Comparison of ENCODE assay signal across 27 mouse cellular contexts in genomic region chr2:9163819-9164560, GRCm38 (mm10).
"Had no signal": no experiment of that assay in that cellular context is flagged by ENCODE, and none has a peak within 500 bp of the region (broad histone marks: within the 10 kb centered on the region; RNA-seq: fewer than 3 reads in every experiment).

No protein-coding gene starts in this region.

- H3K4me2 ChIP-seq: heart, embryonic 11.5 days; heart, embryonic 13.5 days; heart, embryonic 15.5 days; hindbrain, embryonic 12.5 days; hindbrain, embryonic 14.5 days; kidney, embryonic 15.5 days; limb, embryonic 12.5 days; liver, embryonic 11.5 days; liver, embryonic 13.5 days; liver, embryonic 15.5 days had no signal

- H3K9ac ChIP-seq: heart, embryonic 13.5 days; heart, embryonic 15.5 days; hindbrain, embryonic 12.5 days; hindbrain, embryonic 14.5 days; kidney, embryonic 15.5 days; limb, embryonic 12.5 days; liver, embryonic 13.5 days; liver, embryonic 15.5 days; liver, postnatal 0 days had no signal

- H3K9me3 ChIP-seq: heart, embryonic 13.5 days; heart, embryonic 15.5 days; hindbrain, embryonic 10.5 days; hindbrain, embryonic 12.5 days; kidney, embryonic 15.5 days; limb, embryonic 10.5 days; limb, embryonic 12.5 days; liver, embryonic 13.5 days; liver, embryonic 15.5 days had no signal

- DNase-seq: gastrocnemius, postnatal 25 days; heart, adult 2 months; heart, postnatal 4 days; kidney, adult 11 months; kidney, adult 2 months; kidney, adult 9 months; kidney, postnatal 14 days; kidney, postnatal 36 days; liver; liver, embryonic 13.5 days; liver, postnatal 0 days had no signal

- H3K4me1 ChIP-seq: heart, embryonic 13.5 days; heart, embryonic 15.5 days; hindbrain, embryonic 10.5 days; hindbrain, embryonic 12.5 days; kidney, embryonic 15.5 days; limb, embryonic 10.5 days; limb, embryonic 12.5 days; liver, embryonic 13.5 days; liver, embryonic 15.5 days had no signal

- H3K27me3 ChIP-seq: heart, embryonic 13.5 days; heart, embryonic 15.5 days; hindbrain, embryonic 12.5 days; kidney, embryonic 15.5 days; limb, embryonic 12.5 days; liver, embryonic 13.5 days; liver, embryonic 15.5 days had no signal

- H3K4me3 ChIP-seq: heart, adult 2 months; heart, embryonic 13.5 days; heart, embryonic 15.5 days; hindbrain, embryonic 10.5 days; hindbrain, embryonic 12.5 days; kidney, embryonic 15.5 days; layer of hippocampus, adult 2 months; left cerebral cortex, adult 2 months; limb, embryonic 10.5 days; limb, embryonic 12.5 days; liver, embryonic 13.5 days; liver, embryonic 15.5 days had no signal

- H3K27ac ChIP-seq: heart, adult 2 months; heart, embryonic 13.5 days; heart, embryonic 15.5 days; hindbrain, embryonic 10.5 days; hindbrain, embryonic 12.5 days; hindbrain, embryonic 14.5 days; kidney, embryonic 15.5 days; kidney, postnatal 0 days; layer of hippocampus, adult 2 months; left cerebral cortex, adult 2 months; limb, embryonic 10.5 days; limb, embryonic 12.5 days; liver, embryonic 13.5 days; liver, embryonic 15.5 days had no signal

- H3K36me3 ChIP-seq: heart, embryonic 13.5 days; heart, embryonic 15.5 days; hindbrain, embryonic 10.5 days; hindbrain, embryonic 12.5 days; kidney, embryonic 15.5 days; limb, embryonic 10.5 days; limb, embryonic 12.5 days; liver, embryonic 13.5 days; liver, embryonic 15.5 days had no signal

- ATAC-seq: hindbrain, embryonic 16.5 days; inflammation-experienced regulatory T-cells, adult 6 months; liver, postnatal 0 days had no signal
